Mouse (Mus musculus) stomach, embryonic 16.5 days (tissue): Measurements from ENCODE around the gene Zfp64. TPM values are rescaled to one million over a fixed set of nuclear protein-coding genes. Genes with fewer than 3 reads are reported as not detected.
A peak's percentile ranks its signal among the peaks of the same experiment; 100 is the strongest.

Source experiments
- ATAC-seq: fragments of 200-750 bp; cut with Nextera tagmentation; 2 replicates; pipeline ENCODE4 v1.8.0; 2017; ENCODE audit warnings: moderate number of reproducible peaks, moderate TSS enrichment; ENCODE audit not compliant: insufficient read depth, low FRiP score
- H3K27ac ChIP-seq: fragments of 300-500 bp; sonication (generic); 2 replicates; pipeline ENCODE4 v1.5.1; 2014; ENCODE audit warnings: low read length
- H3K27me3 ChIP-seq: fragments of 300-500 bp; sonication (generic); 2 replicates; pipeline ENCODE4 v1.6.1; 2014; ENCODE audit warnings: low read length, control low read depth, mixed read lengths; ENCODE audit not compliant: control insufficient read depth, insufficient read depth
- H3K36me3 ChIP-seq: fragments of 300-500 bp; sonication (generic); 2 replicates; pipeline ENCODE4 v1.6.1; 2014; ENCODE audit warnings: low read length; ENCODE audit not compliant: control insufficient read depth, insufficient read depth
- H3K4me1 ChIP-seq: fragments of 300-500 bp; sonication (generic); 2 replicates; pipeline ENCODE4 v1.6.1; 2014; ENCODE audit warnings: low read length, control low read depth, mixed read lengths; ENCODE audit not compliant: control insufficient read depth, insufficient read depth
- H3K4me2 ChIP-seq: fragments of 300-500 bp; sonication (generic); 2 replicates; pipeline ENCODE4 v1.6.1; 2014; ENCODE audit warnings: low read depth, low read length, mixed read lengths
- H3K4me3 ChIP-seq: fragments of 300-500 bp; sonication (generic); replicated peaks from 2 replicates; pipeline ENCODE4 v1.5.1; 2014; ENCODE audit warnings: mild to moderate bottlenecking, low read length
- H3K9ac ChIP-seq: fragments of 300-500 bp; sonication (generic); 2 replicates; pipeline ENCODE4 v1.6.1; 2014; ENCODE audit warnings: low read length
- H3K9me3 ChIP-seq: fragments of 300-500 bp; sonication (generic); replicated peaks from 2 replicates; pipeline ENCODE4 v1.6.1; 2016; ENCODE audit warnings: low read length, control low read depth; ENCODE audit not compliant: control insufficient read depth
- WGBS: fragments of 180-500 bp; shearing (Covaris S2); extraction: QIAGEN DNeasy Blood & Tissue Kit; methylation state at CpG from one replicate; pipeline ENCODE4 v1.1.7; 2014; 5-methylcytosine and 5-hydroxymethylcytosine counted together
- polyA plus RNA-seq: library from polyadenylated mRNA; unstranded; fragments of >200 nt; fragmentation: Nextera tagmentation; extraction: Ambion mirVana; gene quantifications from 2 replicates; pipeline ENCODE4 v1.2.1, GENCODE M21; 2015

Gene Zfp64
- polyA plus RNA-seq, 1 experiment from 2014 or later: 35.6 TPM

DNA sequence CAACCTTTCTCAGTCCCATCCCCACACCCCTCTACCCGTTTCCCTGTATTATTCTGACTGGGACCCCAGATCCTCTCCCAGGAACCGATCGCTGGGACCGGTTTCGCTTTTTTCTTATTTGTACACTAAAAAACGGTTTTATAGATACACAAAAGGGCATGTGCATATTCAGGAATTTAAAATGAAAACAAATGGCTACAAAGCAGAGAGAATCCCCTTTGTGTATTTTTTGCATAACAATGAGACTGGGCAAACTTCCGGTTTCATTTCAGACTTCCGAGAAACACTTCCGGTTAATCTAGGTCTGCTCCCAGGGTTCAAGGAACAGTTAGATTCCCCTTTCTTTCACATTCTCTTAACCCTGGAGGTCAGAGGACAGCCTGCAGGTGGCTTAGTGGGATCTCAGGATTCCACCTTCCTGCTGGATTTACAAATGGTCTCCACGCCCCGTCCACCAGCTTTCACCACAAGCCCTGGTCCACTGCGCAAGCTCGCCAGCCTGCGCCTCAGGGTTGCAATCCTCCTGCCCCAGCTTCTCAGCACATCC lies 4.0 kb upstream of the Zfp64 start:
- Histone ChIP-seq H3K9me3 (no peaks in the 10 kb centered on the region), H3K4me2 (no peak overlapping the region), H3K27ac (peak overlapping the region; percentile 27; the same call in 1 of the 2 replicates), H3K36me3 (no peaks in the 10 kb centered on the region), H3K4me3 (no peak overlapping the region), H3K27me3 (no peaks in the 10 kb centered on the region), H3K9ac (no peak overlapping the region), H3K4me1 (peaks cover 5% of the 10 kb centered on the region)
- ATAC-seq: no peak
- 75% methylated on average over 14 of the region's 14 CpGs for WGBS

DNA sequence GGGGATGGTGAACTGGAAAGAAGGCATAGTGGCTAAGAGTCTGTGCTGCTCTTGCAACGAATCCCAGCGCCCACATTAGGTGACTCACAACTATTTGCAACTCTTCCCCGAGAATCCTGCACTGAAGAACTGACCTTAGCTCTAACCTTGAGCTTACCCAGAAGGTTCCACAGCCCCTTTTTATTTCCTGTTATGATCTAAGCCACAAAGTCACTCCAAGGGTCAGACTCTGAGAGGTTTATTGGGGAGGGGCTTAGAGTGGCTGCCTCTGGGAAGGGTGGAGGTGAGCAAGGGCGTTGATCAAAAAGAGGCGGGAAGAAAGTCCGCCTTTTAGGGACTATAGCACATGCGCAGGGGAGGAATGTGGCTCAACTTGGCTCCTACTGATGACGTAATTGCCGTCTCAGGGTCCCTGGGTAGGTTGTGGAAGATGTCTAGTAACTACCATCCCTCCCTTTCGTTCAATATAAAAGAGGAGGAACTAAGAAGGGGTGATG lies 511 bp upstream of the Zfp64 start:
- 47% methylated on average over 10 of the region's 10 CpGs for WGBS
- Histone ChIP-seq H3K4me3 (peak overlapping the region; percentile 71), H3K36me3 (peaks cover 5% of the 10 kb centered on the region; the same call in 1 of the 2 replicates), H3K4me1 (peaks cover 14% of the 10 kb centered on the region), H3K9me3 (no peaks in the 10 kb centered on the region), H3K27ac (peak overlapping the region; percentile 96), H3K4me2 (peak overlapping the region; percentile 79), H3K27me3 (no peaks in the 10 kb centered on the region), H3K9ac (peak overlapping the region; percentile 94)
- ATAC-seq: peak; percentile 19

DNA sequence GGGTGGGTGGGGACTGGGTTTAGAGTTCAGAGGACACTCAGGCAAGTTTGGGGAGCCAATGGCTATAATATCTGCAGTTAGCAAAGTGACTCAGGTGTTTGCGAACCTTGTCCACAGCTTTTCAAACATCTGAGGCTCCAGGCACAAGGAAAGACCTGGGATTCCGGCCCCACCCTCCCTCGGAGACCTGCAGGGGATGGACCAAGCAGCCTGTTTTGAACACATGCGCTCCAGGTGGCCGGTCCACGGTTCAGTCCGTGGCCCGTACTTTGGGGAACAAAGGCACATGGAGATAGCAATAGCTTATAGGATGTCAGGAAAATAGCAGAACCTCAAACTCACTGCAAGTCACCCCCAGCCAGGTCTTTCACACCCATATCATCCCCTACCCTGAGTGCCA lies 1.0 kb downstream of the Zfp64 start:
- Histone ChIP-seq H3K9me3 (no peaks in the 10 kb centered on the region), H3K9ac (peak overlapping the region; percentile 94), H3K4me3 (peak overlapping the region; percentile 71), H3K27ac (peak overlapping the region; percentile 96), H3K36me3 (peaks cover 5% of the 10 kb centered on the region; the same call in 1 of the 2 replicates), H3K27me3 (no peaks in the 10 kb centered on the region), H3K4me1 (peaks cover 14% of the 10 kb centered on the region), H3K4me2 (peak overlapping the region; percentile 79)
- no peak for ATAC-seq
- WGBS: 2% methylated on average over 8 of the region's 8 CpGs

DNA sequence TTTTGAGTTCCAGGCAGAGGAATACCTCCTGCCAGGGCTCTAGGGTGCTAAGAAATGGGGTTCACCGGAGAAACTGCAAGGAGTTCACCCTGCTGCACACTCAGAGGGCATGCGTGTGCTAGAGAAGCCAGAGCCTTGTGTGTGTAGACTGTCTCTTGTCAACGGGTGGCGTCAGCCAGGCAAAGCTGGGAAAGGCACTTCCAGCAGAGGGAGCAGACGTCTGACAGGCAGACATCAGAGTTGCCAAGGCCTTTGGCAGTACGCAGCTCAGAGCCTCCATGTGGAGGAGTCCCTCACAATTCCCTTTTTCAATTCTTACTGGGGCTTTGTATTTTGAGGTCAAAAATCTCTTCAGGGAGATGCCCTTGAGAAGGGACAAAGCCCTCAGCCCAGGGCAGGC lies 6.9 kb downstream of the Zfp64 start:
- Histone ChIP-seq H3K27me3 (no peaks in the 10 kb centered on the region), H3K4me2 (no peak overlapping the region), H3K27ac (no peak overlapping the region), H3K36me3 (peaks cover 27% of the 10 kb centered on the region), H3K9me3 (no peaks in the 10 kb centered on the region), H3K9ac (no peak overlapping the region), H3K4me3 (no peak overlapping the region), H3K4me1 (peaks cover under 1% of the 10 kb centered on the region; the same call in 1 of the 2 replicates)
- no peak for ATAC-seq
- 88% methylated on average over 6 of the region's 6 CpGs for WGBS

DNA sequence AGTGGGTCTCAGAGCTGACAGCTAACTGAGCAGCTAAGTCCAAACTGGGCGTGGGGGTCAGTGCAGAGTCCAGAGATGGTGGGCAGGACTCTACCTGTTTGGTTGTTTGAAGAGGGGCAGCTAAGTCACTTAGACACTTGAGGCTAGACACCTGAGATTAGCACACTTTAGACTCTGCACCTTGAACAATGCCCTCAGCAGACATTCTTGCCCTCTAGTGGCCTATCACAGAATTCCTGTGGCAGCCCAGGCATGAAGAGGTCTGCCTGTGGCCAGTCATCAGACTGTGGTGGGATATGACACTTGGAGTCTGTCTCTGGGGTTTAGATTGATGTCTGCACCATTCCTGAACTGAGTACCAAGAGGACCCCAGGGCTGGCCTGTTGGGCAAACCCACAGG lies 7.7 kb downstream of the Zfp64 start:
- Histone ChIP-seq H3K4me2 (no peak overlapping the region), H3K4me3 (no peak overlapping the region), H3K9ac (no peak overlapping the region), H3K36me3 (peaks cover 27% of the 10 kb centered on the region), H3K4me1 (no peaks in the 10 kb centered on the region), H3K27ac (no peak overlapping the region), H3K9me3 (no peaks in the 10 kb centered on the region), H3K27me3 (no peaks in the 10 kb centered on the region)
- no peak for ATAC-seq
- 92% methylated on average over 1 of the region's 1 CpGs for WGBS

DNA sequence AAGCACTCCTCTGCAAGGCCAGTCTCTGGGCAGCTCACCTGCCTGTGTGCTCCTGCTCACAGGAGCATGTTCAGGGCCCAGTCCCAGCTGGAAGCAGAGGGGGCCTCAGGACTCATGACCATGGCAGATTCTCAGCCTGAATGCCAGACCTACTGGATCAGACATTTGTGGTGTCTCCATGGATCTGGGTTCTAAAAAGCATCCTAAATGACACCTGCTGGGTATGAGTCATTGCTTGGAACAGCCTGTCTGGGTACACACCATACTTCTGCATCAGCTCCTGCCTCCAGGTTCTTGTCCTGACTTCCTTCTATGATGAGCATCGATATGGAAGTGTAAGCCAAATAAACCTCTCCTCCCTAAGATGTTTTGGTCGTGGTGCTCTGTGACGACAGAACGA lies 11.4 kb downstream of the Zfp64 start:
- H3K27me3 ChIP-seq: no peaks in the 10 kb centered on the region
- no peak for ATAC-seq
- 92% methylated on average over 4 of the region's 4 CpGs for WGBS
- no peak overlapping the region for H3K27ac ChIP-seq
- peaks cover 38% of the 10 kb centered on the region for H3K36me3 ChIP-seq
- H3K4me2 ChIP-seq: no peak overlapping the region
- no peaks in the 10 kb centered on the region for H3K4me1 ChIP-seq
- H3K4me3 ChIP-seq: no peak overlapping the region
- no peaks in the 10 kb centered on the region for H3K9me3 ChIP-seq
- no peak overlapping the region for H3K9ac ChIP-seq

DNA sequence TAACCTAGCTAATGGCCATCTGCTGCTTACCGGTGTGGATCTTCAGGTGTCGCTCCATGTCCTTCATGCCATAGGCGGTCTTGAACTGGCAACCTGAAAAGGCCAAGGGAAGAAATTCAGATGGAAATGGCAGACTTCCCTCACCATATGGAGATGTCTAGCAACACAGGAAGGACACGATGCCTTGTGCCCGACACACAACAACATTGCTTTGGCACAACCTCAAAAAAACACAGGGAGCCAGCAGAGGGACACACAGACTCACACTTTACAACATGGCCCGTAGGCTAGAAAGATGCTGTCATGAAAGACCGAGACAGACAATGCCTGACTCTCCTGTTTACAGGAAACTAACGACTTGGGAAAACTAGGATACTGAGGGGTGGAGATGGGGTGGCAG lies 15.4 kb downstream of the Zfp64 start:
- no peak overlapping the region for H3K9ac ChIP-seq
- H3K36me3 ChIP-seq: peaks cover 36% of the 10 kb centered on the region

DNA sequence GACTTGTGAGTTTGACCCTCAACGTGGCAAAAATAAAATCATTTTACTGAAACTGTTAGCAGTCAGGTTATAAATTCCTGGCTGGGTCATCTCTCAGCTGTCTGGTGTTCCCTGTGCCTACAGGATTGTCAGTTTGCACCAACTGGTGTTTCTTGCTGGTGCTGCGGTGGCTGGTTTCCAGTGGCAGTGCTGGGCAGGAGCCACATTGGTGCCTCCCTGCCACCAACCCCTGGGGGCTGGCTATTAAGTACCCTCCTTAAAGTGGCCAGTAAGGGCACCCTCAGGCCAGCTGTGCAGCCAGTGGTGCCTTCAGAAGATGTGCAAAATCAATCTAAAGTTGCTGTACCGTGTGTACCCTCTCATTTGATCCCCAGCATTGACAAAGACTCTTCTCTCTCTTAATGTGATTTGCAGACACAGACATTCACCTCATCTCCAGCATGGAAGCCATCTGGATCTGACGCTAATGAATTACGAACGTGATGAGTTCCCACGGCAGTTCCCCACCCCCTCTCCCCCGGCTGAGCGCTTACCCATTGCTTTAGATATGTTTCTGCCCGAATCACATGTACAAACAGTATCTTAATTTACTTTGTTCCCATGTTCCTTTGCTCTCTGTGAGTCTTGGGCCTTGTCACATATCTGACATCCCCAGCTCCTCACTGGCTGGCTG lies 16.0 kb downstream of the Zfp64 start:
- Histone ChIP-seq H3K9me3 (no peaks in the 10 kb centered on the region), H3K27ac (no peak overlapping the region), H3K4me3 (no peak overlapping the region), H3K36me3 (peaks cover 31% of the 10 kb centered on the region), H3K9ac (no peak overlapping the region), H3K27me3 (no peaks in the 10 kb centered on the region), H3K4me2 (no peak overlapping the region), H3K4me1 (no peaks in the 10 kb centered on the region)
- ATAC-seq: no peak
- WGBS: 79% methylated on average over 10 of the region's 10 CpGs

More for the DNA sequence above, 15.4 kb downstream of the Zfp64 start:
- Histone ChIP-seq H3K27ac (no peak overlapping the region), H3K4me1 (no peaks in the 10 kb centered on the region), H3K27me3 (no peaks in the 10 kb centered on the region), H3K4me3 (no peak overlapping the region), H3K9me3 (no peaks in the 10 kb centered on the region), H3K4me2 (no peak overlapping the region)
- no peak for ATAC-seq
- WGBS: 95% methylated on average over 8 of the region's 8 CpGs

DNA sequence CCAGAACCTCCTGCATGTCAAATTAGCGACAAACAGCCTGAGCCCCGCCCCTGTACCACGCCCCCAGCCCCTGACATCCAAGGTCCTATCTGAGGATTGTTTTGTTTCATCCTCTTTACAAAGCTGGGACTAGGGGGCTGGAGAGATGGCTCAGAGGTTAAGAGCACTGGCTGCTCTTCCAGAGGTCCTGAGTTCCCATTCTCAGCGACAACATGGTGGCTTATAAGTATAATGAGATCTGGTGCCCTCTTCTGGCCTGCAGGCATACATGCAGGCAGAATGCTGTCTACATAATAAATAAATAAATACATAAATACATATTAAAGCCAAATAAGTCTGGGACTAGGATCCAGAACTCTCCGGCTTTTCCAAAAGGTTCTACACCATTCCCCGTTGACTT lies 18.5 kb downstream of the Zfp64 start:
- Histone ChIP-seq H3K9me3 (no peaks in the 10 kb centered on the region), H3K27me3 (no peaks in the 10 kb centered on the region), H3K4me1 (no peaks in the 10 kb centered on the region), H3K4me3 (no peak overlapping the region), H3K27ac (no peak overlapping the region), H3K36me3 (peaks cover 31% of the 10 kb centered on the region), H3K9ac (no peak overlapping the region), H3K4me2 (no peak overlapping the region)
- no peak for ATAC-seq
- WGBS: 88% methylated on average over 6 of the region's 6 CpGs
